Mouse (Mus musculus): ENCODE results near the gene Olfr20.

DNA sequence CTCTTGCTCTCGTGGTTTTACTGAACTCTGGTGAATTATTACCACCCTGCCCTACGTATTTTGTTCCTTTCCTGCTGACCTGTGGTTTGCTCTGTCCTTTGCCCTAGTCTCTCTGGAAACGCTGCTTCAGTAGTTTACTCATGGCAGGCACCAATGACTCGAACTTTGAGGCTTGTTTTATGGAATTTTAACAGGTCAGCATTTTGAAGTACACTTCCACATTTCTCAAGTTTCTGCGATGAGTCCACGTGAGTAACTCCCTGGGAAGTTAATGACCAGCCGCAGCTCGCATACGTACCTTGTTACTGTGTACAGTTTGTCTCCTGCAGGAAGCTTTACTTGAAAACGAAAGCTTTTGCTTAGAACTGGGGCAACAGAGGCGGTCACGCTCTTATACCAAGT lies 24.1 kb upstream of the Olfr20 start:
- TF ChIP-seq POLR2A (IDR thresholded peaks at IDR 0.05; ENCODE audit: extremely low read depth, insufficient read depth, low read length) (no peak), CTCF (IDR thresholded peaks at IDR 0.05; ENCODE audit: low read depth, low read length) (no peak)
